Mouse (Mus musculus) ZHBTc4 (cell line): ENCODE results near the gene 1700129C05Rik.

Source experiments
- DNase-seq: peaks from one replicate; pipeline ENCODE4 v3.0.0-alpha.2; 2011; ENCODE audit warnings: low read depth, low spot score

Gene 1700129C05Rik

GRCm38 (mm10) chr14:59142793-59143192 lies at the start of gene 1700129C05Rik:
Gene 1700129C05Rik (minus strand): TSS chr14:59142893.
- no peak for DNase-seq

- DNase-seq: no peak
These were observed 43.4 kb upstream of the 1700129C05Rik start for GRCm38 (mm10) chr14:59186121-59186520.

GRCm38 (mm10) chr14:59185514-59185913 lies 42.8 kb upstream of the 1700129C05Rik start:
- DNase-seq: no peak

GRCm38 (mm10) chr14:59182732-59183131 lies 40.0 kb upstream of the 1700129C05Rik start:
- DNase-seq: no peak

- no peak for DNase-seq
These were observed 36.0 kb upstream of the 1700129C05Rik start, which contains the start of gene Gm5142 for GRCm38 (mm10) chr14:59178649-59179048. Gene Gm5142 (minus strand): TSS chr14:59178749.

GRCm38 (mm10) chr14:59157016-59157698 lies 14.5 kb upstream of the 1700129C05Rik start:
- no peak for DNase-seq

- no peak for DNase-seq
These were observed 12.9 kb upstream of the 1700129C05Rik start for GRCm38 (mm10) chr14:59155589-59155988.

GRCm38 (mm10) chr14:59114281-59114680 lies 28.4 kb downstream of the 1700129C05Rik start:
- DNase-seq: no peak

- DNase-seq: no peak
These were observed 38.6 kb downstream of the 1700129C05Rik start for GRCm38 (mm10) chr14:59104006-59104605.

GRCm38 (mm10) chr14:59093601-59094000 lies 49.1 kb downstream of the 1700129C05Rik start:
- DNase-seq: no peak

GRCm38 (mm10) chr14:59084396-59084795 lies 58.3 kb downstream of the 1700129C05Rik start:
- peak; percentile 4 for DNase-seq
